Mouse (Mus musculus): Measurements from ENCODE around the gene Anxa6. TPM values are rescaled to one million over a fixed set of nuclear protein-coding genes. Genes with fewer than 3 reads are reported as not detected.

The Anxa6 gene
- total and polyA plus RNA-seq, 3 experiments = 47.0 to 49.4 TPM; not detected in 1

GRCm38 (mm10) chr11:54936035-54936770 lies 97.0 kb downstream of the Anxa6 start:
- Histone ChIP-seq H3K27me3 (ENCODE audit: control insufficient read depth in 1 of 2, insufficient read depth in 2 of 2, low read length in 2 of 2) (no peaks in the 10 kb centered on the region), H3K4me3 (ENCODE audit: control insufficient read depth in 1 of 2, insufficient read depth in 1 of 2, low read depth in 2 of 2, low read length in 2 of 2) (0 out of 4 replicates have a peak overlapping the region, but pooled peaks of 1 of the 2 experiments have one; percentile 3), H3K27ac (ENCODE audit: control insufficient read depth, low read depth, low read length) (peak overlapping the region; percentile 37), H3K9me3 (replicated peaks; ENCODE audit: insufficient read depth, low read length) (no peaks in the 10 kb centered on the region), H3K36me3 (ENCODE audit: control insufficient read depth in 1 of 2, insufficient read depth in 2 of 2, low read length in 2 of 2) (peaks cover 0 to 18% of the 10 kb centered on the region in 2 experiments; a peak in 3 of 4 replicates), H3K4me1 (ENCODE audit: control insufficient read depth in 1 of 2, insufficient read depth in 2 of 2, low read length in 2 of 2) (peaks cover 11 to 27% of the 10 kb centered on the region in 2 experiments), H3K9ac (ENCODE audit: control insufficient read depth, low read depth, low read length, poor library complexity, severe bottlenecking) (peak overlapping the region; percentile 2), H3K79me2 (ENCODE audit: control insufficient read depth, insufficient read depth, low read length, poor library complexity) (no peaks in the 10 kb centered on the region)
- peak; percentile 93 for DNase-seq (ENCODE audit: low read depth, low spot score)
- peak; percentile 39; the same call in 1 of the 2 replicates for TF ChIP-seq MAX (IDR thresholded peaks at IDR 0.05; ENCODE audit: low read length)
- no peak; the same call in 1 of the 2 replicates for TF ChIP-seq ETS1 (IDR thresholded peaks at IDR 0.05; ENCODE audit: low read depth, low read length)
- TF ChIP-seq RCOR1 (IDR thresholded peaks at IDR 0.05; ENCODE audit: low read depth, low read length) = no peak
- no peak for TF ChIP-seq ELF1 (IDR thresholded peaks at IDR 0.05; ENCODE audit: low read depth, low read length)
- peak; percentile 77; the same call in 1 of the 2 replicates for TF ChIP-seq MAZ (IDR thresholded peaks at IDR 0.05; ENCODE audit: low read depth, low read length)
- no peak for TF ChIP-seq GATA1 (IDR thresholded peaks at IDR 0.05; ENCODE audit: low read depth, low read length)
- TF ChIP-seq MAFK (IDR thresholded peaks at IDR 0.05; ENCODE audit: borderline replicate concordance, low read depth, low read length) = no peak
- no peak for TF ChIP-seq ZKSCAN1 (IDR thresholded peaks at IDR 0.05; ENCODE audit: low read depth, low read length)
- TF ChIP-seq EP300 (IDR thresholded peaks at IDR 0.05; ENCODE audit: low read depth in 1 of 2, low read length in 2 of 2) = peak; percentile 60 to 83; a peak in 3 of 4 replicates
- TF ChIP-seq GABPA (IDR thresholded peaks at IDR 0.05; ENCODE audit: low read depth, low read length) = peak; percentile 52; the same call in 1 of the 2 replicates
- TF ChIP-seq TBP (IDR thresholded peaks at IDR 0.05; ENCODE audit: low read depth, low read length) = 0 out of 2 replicates have a peak, but pooled peaks have one; percentile 51
- no peak for TF ChIP-seq TAL1 (IDR thresholded peaks at IDR 0.05; ENCODE audit: low read length)
- TF ChIP-seq NRF1 (IDR thresholded peaks at IDR 0.05; ENCODE audit: insufficient read depth, low read depth, low read length, poor library complexity, severe bottlenecking) = no peak
- TF ChIP-seq UBTF (IDR thresholded peaks at IDR 0.05; ENCODE audit: borderline replicate concordance, insufficient read depth, low read depth, low read length) = no peak
- TF ChIP-seq ZC3H11A (IDR thresholded peaks at IDR 0.05; ENCODE audit: low read depth, low read length) = no peak
- TF ChIP-seq E2F4 (IDR thresholded peaks at IDR 0.05; ENCODE audit: borderline replicate concordance, low read depth, low read length) = no peak
- peak; percentile 59 for TF ChIP-seq NELFE (IDR thresholded peaks at IDR 0.05; ENCODE audit: low read depth, low read length)
- TF ChIP-seq USF1 (IDR thresholded peaks at IDR 0.05; ENCODE audit: low read depth, low read length) = no peak
- TF ChIP-seq SIN3A (IDR thresholded peaks at IDR 0.05; ENCODE audit: low read length) = peak; percentile 50
- no peak for TF ChIP-seq ZNF384 (IDR thresholded peaks at IDR 0.05; ENCODE audit: low read depth, low read length)
- peak; percentile 24 to 44; a peak in 2 of 4 replicates for TF ChIP-seq POLR2A (IDR thresholded peaks at IDR 0.05; ENCODE audit: control insufficient read depth in 1 of 2, insufficient read depth in 1 of 2, low read depth in 1 of 2, low read length in 2 of 2, poor library complexity in 1 of 2)
- no peak for TF ChIP-seq KAT2A (conservative IDR thresholded peaks at IDR 0.05; ENCODE audit: low read depth, low read length)
- TF ChIP-seq ZMIZ1 (IDR thresholded peaks at IDR 0.05; ENCODE audit: low read depth, low read length) = no peak
- TF ChIP-seq SMC3 (IDR thresholded peaks at IDR 0.05; ENCODE audit: low read depth, low read length) = no peak
- TF ChIP-seq JUND (IDR thresholded peaks at IDR 0.05; ENCODE audit: low read depth, low read length) = 0 out of 2 replicates have a peak, but pooled peaks have one; percentile 39
- TF ChIP-seq POLR2AphosphoS2 (IDR thresholded peaks at IDR 0.05; ENCODE audit: low read length) = no peak
- TF ChIP-seq TCF12 (IDR thresholded peaks at IDR 0.05; ENCODE audit: low read depth, low read length) = 0 out of 2 replicates have a peak, but pooled peaks have one; percentile 31
- peak; percentile 53; the same call in 1 of the 2 replicates for TF ChIP-seq MYC (IDR thresholded peaks at IDR 0.05; ENCODE audit: low read depth, low read length)
- no peak for TF ChIP-seq MXI1 (IDR thresholded peaks at IDR 0.05; ENCODE audit: low read depth, low read length)
- TF ChIP-seq CTCF (IDR thresholded peaks at IDR 0.05 in 2 of 3, conservative IDR thresholded peaks at IDR 0.05 in 1 of 3; ENCODE audit: control insufficient read depth in 1 of 3, insufficient read depth in 1 of 3, low read depth in 2 of 3, low read length in 3 of 3, poor library complexity in 1 of 3, severe bottlenecking in 1 of 3) = no peak
- TF ChIP-seq POLR2AphosphoS5 (IDR thresholded peaks at IDR 0.05; ENCODE audit: borderline replicate concordance, low read depth, low read length) = no peak
- TF ChIP-seq MEF2A (IDR thresholded peaks at IDR 0.05; ENCODE audit: extremely low read depth, insufficient replicate concordance, low read depth, low read length, poor library complexity, severe bottlenecking) = no peak
- TF ChIP-seq MYB (IDR thresholded peaks at IDR 0.05; ENCODE audit: low read depth, low read length) = peak; percentile 83
- no peak for TF ChIP-seq RAD21 (IDR thresholded peaks at IDR 0.05; ENCODE audit: low read depth, low read length)
- 0 out of 2 replicates have a peak, but pooled peaks have one; percentile 30 for TF ChIP-seq HCFC1 (IDR thresholded peaks at IDR 0.05; ENCODE audit: low read depth, low read length)
- TF ChIP-seq CHD2 (IDR thresholded peaks at IDR 0.05; ENCODE audit: low read length) = peak; percentile 21; the same call in 1 of the 2 replicates
